Mouse (Mus musculus): ENCODE results near the gene Tnfaip8l1. TPM values are rescaled to one million over a fixed set of nuclear protein-coding genes. Genes with fewer than 3 reads are reported as not detected.

The Tnfaip8l1 gene
- polyA plus RNA-seq, 1 experiment from 2014 or later = 8.3 TPM

DNA sequence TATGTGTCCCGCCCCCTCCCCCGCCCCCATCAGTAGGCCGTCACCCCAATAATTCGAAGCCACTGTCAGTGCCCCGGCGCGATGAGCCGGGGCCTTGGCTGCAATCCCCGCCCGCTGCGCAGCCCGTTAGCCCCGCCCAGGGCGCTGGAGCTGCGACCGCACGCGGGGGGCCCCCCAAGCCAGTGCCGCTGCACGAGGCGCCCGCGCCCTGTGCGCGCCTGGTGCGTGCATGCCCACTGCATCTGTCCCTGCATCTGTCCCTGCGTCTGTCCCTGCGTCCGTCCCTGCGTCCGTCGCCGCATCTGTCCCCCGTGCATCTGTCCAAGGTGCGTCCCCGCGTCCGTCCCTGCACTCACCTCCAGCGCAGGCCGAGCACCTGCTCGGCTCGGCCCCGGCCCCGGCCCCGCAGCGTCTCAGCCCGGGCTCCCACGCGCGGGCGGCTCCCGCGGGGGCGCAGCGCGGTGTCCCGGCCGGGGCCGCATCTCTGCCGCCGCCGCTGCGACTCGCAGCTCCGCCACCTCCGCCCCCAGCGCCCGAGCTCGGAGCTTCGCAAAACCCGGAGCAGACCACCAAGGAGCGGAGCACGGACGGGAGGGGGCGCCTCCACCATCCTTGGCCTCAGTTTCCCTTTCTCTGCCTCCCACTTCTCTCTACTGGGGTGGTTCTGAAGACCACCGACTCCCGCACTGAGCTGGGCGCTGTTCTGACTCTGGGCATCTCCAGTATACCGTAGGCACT, 22.2 kb upstream of the Tnfaip8l1 start, which contains the start of gene Sema6b:
TSS of gene Sema6b (minus strand) at position 486 of the 738 bp plus-strand sequence.
- WGBS = 1% methylated on average over 79 of the region's 79 CpGs
- Histone ChIP-seq H3K36me3 (no peaks in the 10 kb centered on the region), H3K4me1 (replicated peaks) (peaks cover 26% of the 10 kb centered on the region), H3K9ac (replicated peaks) (peak within 1 kb of the TSS; percentile 67), H3K4me2 (peak within 1 kb of the TSS; percentile 98), H3K27me3 (peaks cover 95% of the 10 kb centered on the region), H3K4me3 (replicated peaks) (peak within 1 kb of the TSS; percentile 74), H3K9me3 (no peaks in the 10 kb centered on the region), H3K27ac (no peak within 1 kb of the TSS)
- ATAC-seq (ENCODE audit: insufficient number of reproducible peaks, insufficient read depth, low FRiP score, low TSS enrichment, low read depth) = no peak; the same call in 1 of the 2 replicates

- no peaks in the 10 kb centered on the region for H3K36me3 ChIP-seq
- no peaks in the 10 kb centered on the region for H3K9me3 ChIP-seq
- H3K4me2 ChIP-seq = peak overlapping the region; percentile 65
- H3K27me3 ChIP-seq = peaks cover 100% of the 10 kb centered on the region
- 1% methylated on average over 45 of the region's 47 CpGs for WGBS
- peak overlapping the region; percentile 40 for H3K9ac ChIP-seq (replicated peaks)
- peaks cover 29% of the 10 kb centered on the region for H3K4me1 ChIP-seq (replicated peaks)
- ATAC-seq (ENCODE audit: insufficient number of reproducible peaks, insufficient read depth, low FRiP score, low TSS enrichment, low read depth) = peak; percentile 17; the same call in 1 of the 2 replicates
- H3K27ac ChIP-seq = no peak overlapping the region
- peak overlapping the region; percentile 36 for H3K4me3 ChIP-seq (replicated peaks)
Observed at GRCm38 (mm10) chr17:56141702-56142605, 20.3 kb upstream of the Tnfaip8l1 start.

- peaks cover 100% of the 10 kb centered on the region for H3K27me3 ChIP-seq
- no peak overlapping the region for H3K9ac ChIP-seq (replicated peaks)
- H3K4me2 ChIP-seq = no peak overlapping the region
- peaks cover 30% of the 10 kb centered on the region for H3K4me1 ChIP-seq (replicated peaks)
- H3K4me3 ChIP-seq (replicated peaks) = no peak overlapping the region
- 66% methylated on average over 9 of the region's 9 CpGs for WGBS
- no peak overlapping the region for H3K27ac ChIP-seq
- no peaks in the 10 kb centered on the region for H3K36me3 ChIP-seq
- no peak for ATAC-seq (ENCODE audit: insufficient number of reproducible peaks, insufficient read depth, low FRiP score, low TSS enrichment, low read depth)
- no peaks in the 10 kb centered on the region for H3K9me3 ChIP-seq
Observed at GRCm38 (mm10) chr17:56144546-56144945, 17.7 kb upstream of the Tnfaip8l1 start.

- Histone ChIP-seq H3K4me1 (replicated peaks) (peaks cover 27% of the 10 kb centered on the region), H3K27ac (no peak overlapping the region), H3K4me3 (replicated peaks) (no peak overlapping the region), H3K9ac (replicated peaks) (no peak overlapping the region), H3K27me3 (peaks cover 100% of the 10 kb centered on the region), H3K36me3 (no peaks in the 10 kb centered on the region), H3K9me3 (no peaks in the 10 kb centered on the region), H3K4me2 (no peak overlapping the region)
- ATAC-seq (ENCODE audit: insufficient number of reproducible peaks, insufficient read depth, low FRiP score, low TSS enrichment, low read depth) = no peak
- 9% methylated on average over 9 of the region's 9 CpGs for WGBS
Observed at GRCm38 (mm10) chr17:56146131-56146530, 16.1 kb upstream of the Tnfaip8l1 start.

GRCm38 (mm10) chr17:56147420-56147819, 14.9 kb upstream of the Tnfaip8l1 start:
- Histone ChIP-seq H3K9me3 (no peaks in the 10 kb centered on the region), H3K4me1 (replicated peaks) (peaks cover 14% of the 10 kb centered on the region), H3K36me3 (no peaks in the 10 kb centered on the region), H3K27me3 (peaks cover 96% of the 10 kb centered on the region), H3K4me2 (no peak overlapping the region), H3K27ac (no peak overlapping the region), H3K4me3 (replicated peaks) (no peak overlapping the region), H3K9ac (replicated peaks) (no peak overlapping the region)
- WGBS = 43% methylated on average over 12 of the region's 12 CpGs
- no peak for ATAC-seq (ENCODE audit: insufficient number of reproducible peaks, insufficient read depth, low FRiP score, low TSS enrichment, low read depth)

- Histone ChIP-seq H3K4me2 (peak overlapping the region; percentile 42), H3K27ac (no peak overlapping the region), H3K27me3 (peaks cover 92% of the 10 kb centered on the region), H3K4me3 (replicated peaks) (peak overlapping the region; percentile 18), H3K9ac (replicated peaks) (no peak overlapping the region; the same call in 1 of the 2 replicates), H3K4me1 (replicated peaks) (peaks cover 13% of the 10 kb centered on the region; the same call in 1 of the 2 replicates), H3K9me3 (no peaks in the 10 kb centered on the region), H3K36me3 (no peaks in the 10 kb centered on the region)
- no peak for ATAC-seq (ENCODE audit: insufficient number of reproducible peaks, insufficient read depth, low FRiP score, low TSS enrichment, low read depth)
- 15% methylated on average over 9 of the region's 9 CpGs for WGBS
Observed at GRCm38 (mm10) chr17:56148280-56148679, 14.0 kb upstream of the Tnfaip8l1 start.

DNA sequence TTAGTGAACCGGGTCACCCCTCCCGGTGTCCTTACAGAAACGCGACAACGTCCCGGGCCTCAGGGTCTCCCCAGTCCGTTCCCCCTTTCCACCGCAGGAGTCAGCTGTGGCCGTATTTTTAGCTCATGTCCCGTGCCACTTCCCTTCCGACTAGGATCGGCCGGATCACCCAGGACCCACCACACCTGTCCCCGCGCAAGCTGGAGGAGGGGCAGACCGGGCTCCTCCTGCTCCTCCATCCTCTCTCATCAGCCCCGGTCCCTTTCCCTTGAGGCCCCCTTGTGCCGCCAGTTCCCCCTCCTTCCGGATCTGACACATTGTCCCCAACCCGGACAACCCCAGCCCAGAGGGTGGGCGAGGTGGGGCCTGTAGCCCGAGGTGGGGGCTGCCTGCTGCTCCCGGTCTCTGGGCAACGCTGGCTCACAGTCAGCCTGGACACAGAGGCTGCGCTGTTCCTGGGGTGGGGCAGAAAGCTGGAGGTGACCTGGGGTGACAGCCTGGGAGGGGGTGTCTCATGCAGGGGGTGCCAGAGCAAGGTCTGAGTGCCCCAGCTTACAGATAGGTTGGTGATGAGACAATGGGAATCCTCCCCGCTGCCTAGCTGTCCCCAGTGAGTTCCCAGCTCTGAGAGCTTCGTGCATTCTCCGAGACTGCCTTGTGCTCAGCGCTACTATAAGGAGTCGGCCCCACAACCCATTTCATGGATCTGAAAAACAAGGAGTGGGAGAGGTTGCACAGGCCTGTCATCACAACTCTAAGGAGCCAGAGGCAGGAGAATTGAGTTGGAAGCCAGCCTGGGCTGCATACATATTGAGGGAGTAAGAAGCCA, 13.3 kb upstream of the Tnfaip8l1 start:
- H3K4me1 ChIP-seq (replicated peaks) = peaks cover 21% of the 10 kb centered on the region
- peak overlapping the region; percentile 18 for H3K4me3 ChIP-seq (replicated peaks)
- H3K27ac ChIP-seq = no peak overlapping the region
- H3K9me3 ChIP-seq = no peaks in the 10 kb centered on the region
- no peaks in the 10 kb centered on the region for H3K36me3 ChIP-seq
- peaks cover 92% of the 10 kb centered on the region for H3K27me3 ChIP-seq
- H3K4me2 ChIP-seq = peak overlapping the region; percentile 42
- WGBS = 2% methylated on average over 30 of the region's 30 CpGs
- ATAC-seq (ENCODE audit: insufficient number of reproducible peaks, insufficient read depth, low FRiP score, low TSS enrichment, low read depth) = no peak; the same call in 1 of the 2 replicates
- H3K9ac ChIP-seq (replicated peaks) = peak overlapping the region; percentile 23; the same call in 1 of the 2 replicates

GRCm38 (mm10) chr17:56149897-56150296, 12.4 kb upstream of the Tnfaip8l1 start:
- WGBS = 29% methylated on average over 2 of the region's 2 CpGs
- no peak overlapping the region for H3K4me2 ChIP-seq
- no peak for ATAC-seq (ENCODE audit: insufficient number of reproducible peaks, insufficient read depth, low FRiP score, low TSS enrichment, low read depth)
- H3K27me3 ChIP-seq = peaks cover 91% of the 10 kb centered on the region
- no peaks in the 10 kb centered on the region for H3K9me3 ChIP-seq
- H3K27ac ChIP-seq = no peak overlapping the region
- no peaks in the 10 kb centered on the region for H3K36me3 ChIP-seq
- H3K4me1 ChIP-seq (replicated peaks) = peaks cover 21% of the 10 kb centered on the region
- H3K9ac ChIP-seq (replicated peaks) = no peak overlapping the region
- no peak overlapping the region for H3K4me3 ChIP-seq (replicated peaks)

DNA sequence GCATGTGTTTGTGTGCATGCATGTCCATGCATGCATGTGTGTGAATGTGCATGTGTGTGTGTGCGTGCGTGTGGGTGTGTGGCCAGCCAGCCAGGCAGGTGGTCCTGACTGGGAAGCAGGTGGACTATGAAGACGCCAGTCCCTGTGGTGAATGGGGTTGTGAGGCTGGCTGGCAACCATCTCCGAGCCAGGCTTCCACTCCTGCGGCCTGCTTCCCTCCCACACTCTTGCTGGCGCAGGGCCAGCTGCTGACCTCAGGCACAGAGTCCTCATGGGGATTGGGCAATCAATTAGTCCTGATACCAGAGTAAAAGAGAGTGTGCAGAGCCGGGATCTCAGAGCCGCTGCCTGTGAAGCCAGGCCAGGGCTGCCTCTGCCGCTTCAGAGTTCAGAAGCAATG, 8.6 kb upstream of the Tnfaip8l1 start:
- no peak for ATAC-seq (ENCODE audit: insufficient number of reproducible peaks, insufficient read depth, low FRiP score, low TSS enrichment, low read depth)
- Histone ChIP-seq H3K4me2 (no peak overlapping the region), H3K27ac (no peak overlapping the region), H3K27me3 (peaks cover 91% of the 10 kb centered on the region), H3K9ac (replicated peaks) (no peak overlapping the region), H3K4me3 (replicated peaks) (no peak overlapping the region), H3K36me3 (no peaks in the 10 kb centered on the region), H3K9me3 (no peaks in the 10 kb centered on the region), H3K4me1 (replicated peaks) (peaks cover 15% of the 10 kb centered on the region)
- WGBS = 35% methylated on average over 9 of the region's 9 CpGs

DNA sequence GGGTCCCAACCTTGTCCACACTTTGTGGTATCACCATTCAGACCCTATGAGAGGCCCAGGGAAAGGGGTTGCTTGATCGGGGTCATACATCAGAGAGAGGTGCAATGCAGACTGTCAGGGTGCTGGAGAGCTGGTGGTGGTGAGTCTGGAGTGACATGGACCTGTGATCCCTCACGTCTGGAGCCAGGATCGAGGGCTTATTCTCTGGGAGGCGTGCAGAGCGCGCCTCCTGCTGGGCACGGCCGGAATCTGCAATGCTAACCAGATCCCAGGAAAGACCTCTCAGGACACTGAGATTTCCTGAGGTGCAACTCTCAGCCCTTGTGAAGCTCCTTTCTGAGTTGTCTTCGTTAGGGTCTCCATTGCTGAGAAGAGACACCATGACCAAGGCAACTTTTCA, 2.5 kb upstream of the Tnfaip8l1 start:
- no peak overlapping the region for H3K4me3 ChIP-seq (replicated peaks)
- H3K27ac ChIP-seq = no peak overlapping the region
- ATAC-seq (ENCODE audit: insufficient number of reproducible peaks, insufficient read depth, low FRiP score, low TSS enrichment, low read depth) = no peak
- no peak overlapping the region for H3K9ac ChIP-seq (replicated peaks)
- H3K9me3 ChIP-seq = no peaks in the 10 kb centered on the region
- peaks cover 14% of the 10 kb centered on the region for H3K4me1 ChIP-seq (replicated peaks)
- WGBS = 1% methylated on average over 9 of the region's 9 CpGs
- H3K4me2 ChIP-seq = no peak overlapping the region
- peaks cover 48% of the 10 kb centered on the region for H3K27me3 ChIP-seq
- H3K36me3 ChIP-seq = no peaks in the 10 kb centered on the region
